Mouse (Mus musculus): ENCODE results near the gene Fdps.
"Not testable (repeated sequence)": the region's sequence is repeated elsewhere in the genome, so short reads cannot be mapped to it uniquely, and the experiment has no call there.

Fdps gene

GRCm38 (mm10) chr3:89102495-89103290 lies 934 bp upstream of the Fdps start:
- in situ Hi-C loops (cut with MboI, MseI), result no loop called here

- in situ Hi-C loops (cut with MboI, MseI), result no loop called here
These were observed 324 bp downstream of the Fdps start for GRCm38 (mm10) chr3:89101459-89101811.

DNA sequence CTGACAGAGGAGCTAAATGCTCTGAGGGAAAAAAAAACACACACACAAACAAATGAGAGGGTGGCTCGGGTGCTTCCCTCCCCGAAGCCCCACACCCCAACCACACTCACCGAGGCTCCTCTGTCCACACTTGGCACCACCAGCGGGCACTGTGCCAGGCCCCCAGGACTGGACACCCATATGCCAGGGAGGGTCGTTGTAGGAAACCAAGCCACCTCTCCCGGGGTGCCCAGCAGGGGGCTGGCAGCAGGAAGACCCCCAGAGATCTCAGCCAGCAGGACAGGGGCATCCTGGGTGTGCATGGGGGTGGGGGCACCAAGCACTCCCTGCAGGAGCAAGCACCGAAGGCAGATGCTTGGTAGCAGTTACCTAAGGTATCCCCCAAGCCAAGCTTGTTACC lies 948 bp downstream of the Fdps start, which contains the start of gene Gm43738:
Gene Gm43738 (minus strand): TSS at position 289 of the 400 bp plus-strand sequence.
- in situ Hi-C loops (cut with MboI, MseI), result no loop called here

DNA sequence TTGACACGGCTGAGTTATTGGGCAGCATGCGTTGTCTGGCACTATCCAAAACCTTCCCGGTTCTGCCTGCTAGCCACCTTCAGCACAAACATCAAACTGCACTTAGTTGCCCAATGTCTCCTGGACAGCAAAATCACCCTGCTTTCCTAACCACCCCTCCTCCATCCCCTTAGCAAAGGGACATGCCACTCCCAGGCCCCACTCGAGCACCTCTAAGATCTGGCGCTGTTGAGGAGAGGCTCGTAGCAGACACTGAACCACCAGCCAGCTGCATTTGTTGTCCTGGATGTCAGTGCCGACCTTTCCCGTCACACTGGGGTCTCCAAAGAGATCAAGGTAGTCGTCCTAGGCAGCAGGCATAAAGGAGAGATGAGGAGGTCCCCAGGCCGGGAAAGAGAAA lies 7.7 kb downstream of the Fdps start:
- in situ Hi-C loops (cut with MboI, MseI), result loop anchor here in 1 of 2 experiments (5.0 kb wide), 1 partner anchor 63 kb away; no protein-coding TSS in a partner anchor

- in situ Hi-C loops (cut with MboI, MseI), result loop anchor here in 1 of 2 experiments (5.0 kb wide), 1 partner anchor 64 kb away; no protein-coding TSS in a partner anchor
These were observed 8.6 kb downstream of the Fdps start, which contains the start of gene Rusc1 for GRCm38 (mm10) chr3:89093175-89093574. Gene Rusc1 (minus strand): TSS chr3:89093311.

GRCm38 (mm10) chr3:89092509-89093090 lies 9.2 kb downstream of the Fdps start:
- in situ Hi-C loops (cut with MboI, MseI), result loop anchor here in 1 of 2 experiments (5.0 kb wide), 1 partner anchor 65 kb away; no protein-coding TSS in a partner anchor

DNA sequence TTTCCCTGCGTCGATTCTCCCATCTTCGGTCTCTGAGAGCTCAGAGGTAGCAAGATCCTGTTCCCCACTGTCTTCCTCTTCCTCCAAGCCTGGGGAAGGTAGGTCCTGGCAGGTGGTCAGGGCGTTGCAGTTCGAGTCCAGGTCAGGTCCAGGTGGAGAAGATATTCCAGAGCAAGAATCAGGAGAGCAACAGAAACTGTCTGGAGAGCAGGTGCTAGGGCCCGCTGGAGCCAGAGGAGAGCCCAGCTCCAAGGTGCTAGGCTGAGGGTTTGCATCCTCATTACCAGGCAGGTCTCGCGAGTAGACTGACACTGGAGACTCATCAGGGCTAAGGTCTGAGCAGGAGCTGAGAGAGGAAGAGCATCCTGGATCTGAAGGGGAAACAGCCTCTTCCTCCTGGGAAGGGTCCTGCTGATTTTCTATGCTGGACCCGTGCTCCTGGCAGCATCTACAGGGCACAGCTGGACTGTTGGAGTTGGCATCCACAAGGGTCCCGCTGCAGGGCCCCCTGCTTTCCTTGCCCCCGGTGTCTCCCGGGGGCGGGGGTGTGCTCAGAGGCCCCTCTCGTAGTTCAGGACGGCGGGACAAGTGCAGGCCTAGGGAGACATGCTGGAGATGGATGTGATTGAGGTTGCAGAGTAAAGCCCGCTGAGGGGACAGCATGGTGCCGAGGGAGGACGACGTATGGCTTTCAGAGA lies 9.8 kb downstream of the Fdps start:
- in situ Hi-C loops (cut with MboI, MseI), result loop anchor here in 1 of 2 experiments (5.0 kb wide), 1 partner anchor 65 kb away; no protein-coding TSS in a partner anchor

DNA sequence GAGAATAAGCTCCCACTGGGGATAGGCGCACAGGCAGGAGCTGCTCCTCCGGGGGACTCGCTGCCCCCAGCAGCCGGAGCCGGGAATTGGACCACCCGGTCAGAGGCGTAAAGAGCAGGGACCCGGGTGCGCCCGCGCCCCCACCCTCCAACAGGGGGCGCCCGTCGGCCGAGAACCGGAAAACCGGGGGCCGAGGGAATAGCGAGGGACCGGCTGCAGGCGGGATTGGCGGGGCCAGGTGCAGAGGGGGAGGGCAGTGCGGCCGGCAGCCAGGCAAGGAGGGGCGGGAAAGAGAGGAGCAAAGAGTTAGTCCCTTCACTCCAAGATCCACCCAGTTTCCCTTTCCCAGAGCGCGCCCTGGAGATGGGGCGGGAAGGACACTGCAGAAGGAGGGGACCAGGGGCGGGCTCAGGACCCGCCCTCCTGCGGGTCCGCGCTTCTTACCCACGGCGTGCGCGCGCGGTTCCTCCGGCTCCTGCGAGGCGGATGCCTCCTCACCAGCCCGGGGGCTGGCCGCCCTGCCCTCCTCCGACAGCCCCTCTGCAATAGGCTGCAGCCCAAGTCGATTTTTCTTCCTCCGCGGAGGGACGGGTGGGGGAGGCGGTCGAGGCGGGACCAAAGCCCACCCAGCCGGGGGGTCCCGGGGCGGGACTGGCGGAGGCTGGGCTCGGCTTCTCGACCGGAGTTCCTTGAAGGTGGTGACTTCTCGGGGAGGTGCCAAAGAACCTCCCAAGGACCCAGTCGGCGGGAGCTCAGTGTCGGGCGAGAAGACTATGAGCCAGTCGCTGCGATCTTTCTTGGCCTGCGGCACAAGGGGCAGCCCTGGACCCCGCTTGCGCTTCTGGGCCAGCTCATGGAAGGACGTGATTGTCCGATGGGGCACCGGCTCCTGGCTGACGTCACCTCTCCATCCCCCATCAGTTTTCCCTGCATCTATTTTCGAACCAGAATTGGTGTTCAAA lies 10.8 kb downstream of the Fdps start:
- in situ Hi-C loops (cut with MboI, MseI), result loop anchor here in 1 of 2 experiments (5.0 kb wide), 1 partner anchor 66 kb away; no protein-coding TSS in a partner anchor

DNA sequence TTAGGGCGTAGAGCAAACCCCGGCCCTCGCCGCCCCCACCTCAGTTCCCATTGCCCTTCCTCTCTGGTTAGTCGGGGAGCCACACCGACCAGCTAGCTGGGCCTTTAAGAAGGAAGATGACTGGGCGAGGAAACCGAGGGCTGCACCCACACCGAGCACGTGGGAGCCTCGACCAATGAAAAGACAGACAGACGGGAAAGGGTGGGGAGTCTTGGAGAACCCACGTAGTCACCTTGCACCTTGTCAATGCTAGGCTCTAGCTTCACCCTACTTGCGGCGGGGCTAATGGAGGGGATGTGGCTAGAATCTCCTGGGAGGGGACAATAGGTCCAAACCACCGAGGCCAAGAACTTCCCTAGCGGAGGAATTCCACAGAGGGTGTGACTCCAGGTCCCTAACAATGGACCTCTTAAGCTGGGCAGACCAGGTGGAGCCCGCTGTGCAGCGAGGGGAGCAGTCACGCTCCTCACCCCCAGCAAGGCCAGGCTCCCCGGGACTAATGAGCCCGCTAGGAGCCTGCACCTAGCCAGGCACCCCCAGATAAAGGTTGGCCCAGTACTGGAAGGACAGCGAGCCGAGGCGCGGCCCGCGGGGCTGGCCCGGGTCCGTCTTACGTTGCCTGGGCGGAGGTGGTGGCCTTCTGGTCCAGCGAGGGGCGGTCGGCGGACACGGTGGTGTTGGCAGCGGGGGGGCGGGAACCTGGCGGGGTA lies 11.7 kb downstream of the Fdps start:
- in situ Hi-C loops (cut with MboI, MseI), result loop anchor here in 1 of 2 experiments (5.0 kb wide), 1 partner anchor 67 kb away; no protein-coding TSS in a partner anchor

GRCm38 (mm10) chr3:89088974-89089373 lies 12.8 kb downstream of the Fdps start:
- in situ Hi-C loops (cut with MboI, MseI), result no loop called here

DNA sequence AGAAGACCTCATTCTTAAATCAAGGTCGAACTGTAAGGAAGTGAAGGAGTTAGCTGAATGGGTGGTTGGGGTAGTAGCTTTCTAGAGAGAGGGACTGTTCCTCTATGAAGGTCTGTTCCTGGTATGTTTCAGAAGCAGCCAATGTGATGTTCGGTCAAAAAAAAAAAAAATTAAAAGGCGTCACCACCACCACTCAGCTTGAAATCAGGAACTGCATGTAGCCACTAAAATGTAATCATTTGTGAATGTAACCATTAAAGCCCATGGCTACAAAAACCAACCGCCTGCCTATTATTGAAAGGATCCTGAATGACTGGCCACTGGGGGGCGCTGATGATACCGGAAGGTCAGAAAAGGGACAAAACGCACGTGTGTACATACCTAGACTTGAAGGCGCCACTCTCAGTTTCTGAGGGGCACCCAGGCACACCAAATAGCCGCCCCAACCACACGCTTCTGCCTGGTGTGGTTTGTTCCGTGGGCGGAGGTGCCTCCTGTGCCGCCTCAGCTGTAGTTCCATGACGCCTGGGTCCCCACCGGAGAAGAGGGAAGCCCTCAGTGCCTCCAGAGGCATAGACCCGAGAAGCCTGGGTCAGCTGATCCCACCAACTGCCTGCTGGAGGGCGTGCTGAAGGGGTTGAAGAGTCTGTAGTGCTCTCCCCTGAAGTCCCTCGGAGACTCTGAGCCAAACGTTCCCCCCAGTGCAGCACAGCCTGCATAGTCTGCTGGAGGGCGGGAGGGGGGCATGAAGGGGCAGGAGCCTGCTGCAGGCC lies 14.2 kb downstream of the Fdps start:
- in situ Hi-C loops (cut with MboI, MseI), result no loop called here

DNA sequence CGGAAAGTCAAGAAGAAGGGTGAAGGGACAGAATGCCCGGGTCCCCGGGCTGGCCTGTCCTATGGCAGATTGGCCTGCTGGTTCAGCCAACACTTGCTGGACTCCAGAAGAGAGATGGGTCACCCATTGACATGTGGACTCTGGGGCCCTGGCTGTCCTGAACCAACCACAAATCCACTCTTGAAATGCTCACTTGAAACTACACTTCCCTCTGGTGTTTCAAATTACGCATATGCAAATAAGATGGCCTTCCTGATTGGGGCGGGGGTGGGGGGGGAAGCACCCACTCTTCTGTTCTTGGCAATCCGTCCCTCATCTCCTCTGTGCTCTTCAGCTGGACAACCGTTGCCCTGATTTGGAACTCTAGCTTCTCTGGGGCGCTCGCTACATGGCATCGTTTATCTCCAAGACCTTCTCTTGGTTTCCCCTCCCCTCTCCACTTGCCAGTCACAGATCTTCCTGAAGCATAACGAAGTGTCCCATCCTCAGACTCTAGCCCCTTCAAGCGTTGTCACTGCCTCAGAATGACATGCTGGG lies 17.0 kb downstream of the Fdps start:
- in situ Hi-C loops (cut with MboI, MseI), result no loop called here

GRCm38 (mm10) chr3:89084133-89084532 lies 17.6 kb downstream of the Fdps start:
- in situ Hi-C loops (cut with MboI, MseI), result no loop called here

- in situ Hi-C loops (cut with MboI, MseI), result not testable (repeated sequence)
These were observed 19.5 kb downstream of the Fdps start for GRCm38 (mm10) chr3:89082287-89082686.

DNA sequence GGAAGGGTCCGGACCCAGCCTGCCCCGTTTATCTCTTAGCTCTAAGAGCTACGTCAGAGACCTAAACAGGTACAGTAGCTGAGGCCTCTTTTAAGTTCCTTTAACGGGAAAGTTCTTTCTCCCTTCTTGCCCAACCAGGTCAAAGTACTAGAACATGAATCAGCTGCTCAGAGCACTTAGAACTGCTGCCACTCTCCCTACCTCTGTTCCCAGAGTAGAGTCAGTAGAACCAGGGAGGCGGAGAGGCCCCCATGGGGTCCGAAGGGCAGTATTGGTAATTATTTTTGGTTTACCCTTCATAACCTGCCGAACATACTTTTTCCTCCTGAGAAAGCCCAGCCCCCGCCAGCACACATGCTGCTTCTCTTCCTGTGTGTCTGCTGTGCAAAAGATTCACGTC lies 24.4 kb downstream of the Fdps start:
- in situ Hi-C loops (cut with MboI, MseI), result no loop called here

DNA sequence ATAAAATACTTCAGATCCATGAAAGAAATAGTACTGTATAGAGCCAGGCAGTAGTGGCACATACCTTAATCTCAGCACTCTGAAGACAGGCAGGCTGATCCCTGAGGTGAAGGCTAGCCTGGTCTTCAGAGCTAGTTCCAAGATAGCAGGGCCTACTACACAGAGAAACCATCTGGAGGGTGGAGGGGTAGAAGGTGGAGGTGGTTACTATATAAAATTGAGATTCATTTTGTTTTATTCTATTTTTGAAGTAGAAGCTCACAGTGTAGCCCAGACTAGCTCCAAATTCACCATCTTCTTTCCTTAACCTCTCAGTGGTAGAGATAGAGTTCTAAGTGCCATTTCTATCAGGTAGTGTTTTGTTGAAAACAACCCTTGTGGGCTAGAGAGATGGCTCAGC lies 34.5 kb downstream of the Fdps start:
- in situ Hi-C loops (cut with MboI, MseI), result loop anchor here in 1 of 2 experiments (25.0 kb wide), 1 partner anchor 755 kb away; no protein-coding TSS in a partner anchor

GRCm38 (mm10) chr3:89061696-89062095 lies 40.1 kb downstream of the Fdps start:
- in situ Hi-C loops (cut with MboI, MseI), result loop anchor here in 1 of 2 experiments (25.0 kb wide), 1 partner anchor 749 kb away; no protein-coding TSS in a partner anchor

DNA sequence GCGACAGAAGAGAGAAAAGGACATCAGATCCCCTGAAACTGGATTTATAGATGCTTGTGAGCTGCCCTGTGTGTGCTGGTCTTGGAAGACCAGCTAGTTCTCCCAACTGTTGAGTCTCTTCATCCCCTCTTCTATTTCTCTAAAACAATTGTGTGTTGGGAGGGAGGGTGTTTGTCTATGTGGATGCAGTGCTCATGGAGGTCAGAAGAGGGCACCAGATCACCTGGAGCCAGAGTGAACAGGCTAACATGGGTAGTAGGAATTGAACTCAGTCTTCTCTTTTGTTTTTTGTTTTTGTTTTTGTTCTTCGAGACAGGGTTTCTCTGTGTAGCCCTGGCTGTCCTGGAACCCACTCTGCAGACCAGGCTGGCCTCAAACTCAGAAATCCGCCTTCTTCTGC lies 43.0 kb downstream of the Fdps start:
- in situ Hi-C loops (cut with MboI, MseI), result loop anchor here in 1 of 2 experiments (25.0 kb wide), 1 partner anchor 746 kb away; no protein-coding TSS in a partner anchor

- in situ Hi-C loops (cut with MboI, MseI), result loop anchor here in 1 of 2 experiments (25.0 kb wide), 1 partner anchor 746 kb away; no protein-coding TSS in a partner anchor
These were observed 43.4 kb downstream of the Fdps start for GRCm38 (mm10) chr3:89058361-89058760.
